Mouse (Mus musculus): ENCODE results near the gene Armc3. TPM values are rescaled to one million over a fixed set of nuclear protein-coding genes. Genes with fewer than 3 reads are reported as not detected.

The Armc3 gene
- polyA plus RNA-seq (2015; fragmentation: Nextera tagmentation; extraction: Ambion mirVana), result 0.12 and 0.18 TPM in 2 replicates

GRCm38 (mm10) chr2:19198452-19199365 lies at the start of gene Armc3:
TSS of gene Armc3 (plus strand) at chr2:19199302.
- Histone ChIP-seq H3K27ac (no peak within 1 kb of the TSS), H3K27me3 (no peaks in the 10 kb centered on the region), H3K4me3 (peak within 1 kb of the TSS; percentile 51), H3K36me3 (no peaks in the 10 kb centered on the region), H3K4me1 (peaks cover 5% of the 10 kb centered on the region), H3K4me2 (peak within 1 kb of the TSS; percentile 72), H3K9me3 (no peaks in the 10 kb centered on the region), H3K9ac (peak within 1 kb of the TSS; percentile 75)
- peak; percentile 82 for ATAC-seq (ENCODE audit: insufficient number of reproducible peaks, insufficient read depth, low FRiP score, low TSS enrichment, low read depth)
- WGBS, result 12% methylated on average over 24 of the region's 24 CpGs

GRCm38 (mm10) chr2:19152687-19153086 lies 46.4 kb upstream of the Armc3 start:
- no peak overlapping the region for H3K4me2 ChIP-seq
- H3K9me3 ChIP-seq, result no peaks in the 10 kb centered on the region
- H3K36me3 ChIP-seq, result no peaks in the 10 kb centered on the region
- H3K27ac ChIP-seq, result no peak overlapping the region
- H3K4me1 ChIP-seq, result no peaks in the 10 kb centered on the region
- no peak overlapping the region for H3K4me3 ChIP-seq
- no peaks in the 10 kb centered on the region for H3K27me3 ChIP-seq
- ATAC-seq (ENCODE audit: insufficient number of reproducible peaks, insufficient read depth, low FRiP score, low TSS enrichment, low read depth), result no peak
- WGBS, result 82% methylated on average over 1 of the region's 1 CpGs
- H3K9ac ChIP-seq, result no peak overlapping the region

- 71% methylated on average over 4 of the region's 4 CpGs for WGBS
- Histone ChIP-seq H3K36me3 (no peaks in the 10 kb centered on the region), H3K9me3 (no peaks in the 10 kb centered on the region), H3K9ac (no peak overlapping the region), H3K4me3 (no peak overlapping the region), H3K27ac (no peak overlapping the region), H3K4me1 (peaks cover 7% of the 10 kb centered on the region), H3K4me2 (no peak overlapping the region), H3K27me3 (no peaks in the 10 kb centered on the region)
- ATAC-seq (ENCODE audit: insufficient number of reproducible peaks, insufficient read depth, low FRiP score, low TSS enrichment, low read depth), result no peak
Measured at GRCm38 (mm10) chr2:19156176-19156575, 42.9 kb upstream of the Armc3 start.

GRCm38 (mm10) chr2:19159539-19159938 lies 39.6 kb upstream of the Armc3 start:
- Histone ChIP-seq H3K4me3 (no peak overlapping the region), H3K4me2 (no peak overlapping the region), H3K4me1 (peaks cover 7% of the 10 kb centered on the region), H3K9me3 (no peaks in the 10 kb centered on the region), H3K9ac (no peak overlapping the region), H3K27me3 (no peaks in the 10 kb centered on the region), H3K36me3 (no peaks in the 10 kb centered on the region), H3K27ac (no peak overlapping the region)
- WGBS, result 56% methylated on average over 5 of the region's 5 CpGs
- ATAC-seq (ENCODE audit: insufficient number of reproducible peaks, insufficient read depth, low FRiP score, low TSS enrichment, low read depth), result no peak

- H3K36me3 ChIP-seq, result no peaks in the 10 kb centered on the region
- H3K4me2 ChIP-seq, result no peak overlapping the region
- no peak overlapping the region for H3K27ac ChIP-seq
- H3K9me3 ChIP-seq, result no peaks in the 10 kb centered on the region
- peaks cover 7% of the 10 kb centered on the region for H3K4me1 ChIP-seq
- no peaks in the 10 kb centered on the region for H3K27me3 ChIP-seq
- no peak overlapping the region for H3K9ac ChIP-seq
- H3K4me3 ChIP-seq, result no peak overlapping the region
- 9% methylated on average over 8 of the region's 8 CpGs for WGBS
- ATAC-seq (ENCODE audit: insufficient number of reproducible peaks, insufficient read depth, low FRiP score, low TSS enrichment, low read depth), result no peak
Measured at GRCm38 (mm10) chr2:19160368-19161114, 38.6 kb upstream of the Armc3 start.

GRCm38 (mm10) chr2:19164234-19164633 lies 34.9 kb upstream of the Armc3 start:
- H3K4me2 ChIP-seq, result no peak overlapping the region
- no peak overlapping the region for H3K27ac ChIP-seq
- no peaks in the 10 kb centered on the region for H3K9me3 ChIP-seq
- no peaks in the 10 kb centered on the region for H3K36me3 ChIP-seq
- H3K27me3 ChIP-seq, result no peaks in the 10 kb centered on the region
- ATAC-seq (ENCODE audit: insufficient number of reproducible peaks, insufficient read depth, low FRiP score, low TSS enrichment, low read depth), result no peak
- no peak overlapping the region for H3K9ac ChIP-seq
- no peak overlapping the region for H3K4me3 ChIP-seq
- H3K4me1 ChIP-seq, result peaks cover 7% of the 10 kb centered on the region
- 86% methylated on average over 1 of the region's 1 CpGs for WGBS

- Histone ChIP-seq H3K27me3 (no peaks in the 10 kb centered on the region), H3K4me1 (no peaks in the 10 kb centered on the region), H3K4me2 (no peak overlapping the region), H3K27ac (no peak overlapping the region), H3K4me3 (no peak overlapping the region), H3K36me3 (no peaks in the 10 kb centered on the region), H3K9ac (no peak overlapping the region), H3K9me3 (no peaks in the 10 kb centered on the region)
- no peak for ATAC-seq (ENCODE audit: insufficient number of reproducible peaks, insufficient read depth, low FRiP score, low TSS enrichment, low read depth)
- WGBS, result 5% methylated on average over 1 of the region's 1 CpGs
Measured at GRCm38 (mm10) chr2:19176827-19177236, 22.3 kb upstream of the Armc3 start.

- Histone ChIP-seq H3K4me2 (peak overlapping the region; percentile 72), H3K36me3 (no peaks in the 10 kb centered on the region), H3K4me1 (peaks cover 5% of the 10 kb centered on the region), H3K4me3 (peak overlapping the region; percentile 51), H3K9me3 (no peaks in the 10 kb centered on the region), H3K9ac (peak overlapping the region; percentile 75), H3K27ac (no peak overlapping the region), H3K27me3 (no peaks in the 10 kb centered on the region)
- 22% methylated on average over 13 of the region's 13 CpGs for WGBS
- no peak for ATAC-seq (ENCODE audit: insufficient number of reproducible peaks, insufficient read depth, low FRiP score, low TSS enrichment, low read depth)
Measured at GRCm38 (mm10) chr2:19199366-19199853, 308 bp downstream of the Armc3 start.

GRCm38 (mm10) chr2:19200112-19200511 lies 1.0 kb downstream of the Armc3 start:
- no peaks in the 10 kb centered on the region for H3K36me3 ChIP-seq
- peaks cover 5% of the 10 kb centered on the region for H3K4me1 ChIP-seq
- WGBS, result 91% methylated on average over 1 of the region's 1 CpGs
- no peak for ATAC-seq (ENCODE audit: insufficient number of reproducible peaks, insufficient read depth, low FRiP score, low TSS enrichment, low read depth)
- no peak overlapping the region for H3K27ac ChIP-seq
- no peak overlapping the region for H3K4me3 ChIP-seq
- no peaks in the 10 kb centered on the region for H3K9me3 ChIP-seq
- no peaks in the 10 kb centered on the region for H3K27me3 ChIP-seq
- H3K9ac ChIP-seq, result no peak overlapping the region
- no peak overlapping the region for H3K4me2 ChIP-seq

- ATAC-seq (ENCODE audit: insufficient number of reproducible peaks, insufficient read depth, low FRiP score, low TSS enrichment, low read depth), result no peak
- Histone ChIP-seq H3K9me3 (no peaks in the 10 kb centered on the region), H3K36me3 (no peaks in the 10 kb centered on the region), H3K27ac (no peak overlapping the region), H3K9ac (no peak overlapping the region), H3K4me1 (peaks cover 5% of the 10 kb centered on the region), H3K27me3 (no peaks in the 10 kb centered on the region), H3K4me2 (no peak overlapping the region), H3K4me3 (no peak overlapping the region)
- WGBS, result 80% methylated on average over 2 of the region's 2 CpGs
Measured at GRCm38 (mm10) chr2:19201682-19202081, 2.6 kb downstream of the Armc3 start.

GRCm38 (mm10) chr2:19234305-19234704 lies 35.2 kb downstream of the Armc3 start:
- H3K9ac ChIP-seq, result no peak overlapping the region
- no peak overlapping the region for H3K4me3 ChIP-seq
- no peaks in the 10 kb centered on the region for H3K36me3 ChIP-seq
- H3K27me3 ChIP-seq, result no peaks in the 10 kb centered on the region
- no peak for ATAC-seq (ENCODE audit: insufficient number of reproducible peaks, insufficient read depth, low FRiP score, low TSS enrichment, low read depth)
- 0 out of 2 replicates have a peak, but pooled peaks cover 2% of the 10 kb centered on the region for H3K9me3 ChIP-seq
- WGBS, result 82% methylated on average over 5 of the region's 5 CpGs
- H3K4me2 ChIP-seq, result no peak overlapping the region
- no peaks in the 10 kb centered on the region for H3K4me1 ChIP-seq
- no peak overlapping the region for H3K27ac ChIP-seq

All from embryonic facial prominence, embryonic 13.5 days (tissue).